Mouse (Mus musculus) hindbrain, postnatal 0 days (tissue): Measurements from ENCODE around the gene Tnks1bp1. TPM values are rescaled to one million over a fixed set of nuclear protein-coding genes. Genes with fewer than 3 reads are reported as not detected.
A peak's percentile ranks its signal among the peaks of the same experiment; 100 is the strongest.

ENCODE experiments used
- ATAC-seq: fragments of 200-750 bp; cut with Nextera tagmentation; 2 replicates; pipeline ENCODE4 v1.8.0; 2017; ENCODE audit warnings: mild to moderate bottlenecking, moderate TSS enrichment, moderate library complexity
- DNase-seq: peaks from one replicate; pipeline ENCODE4 v3.0.0-alpha.2; 2015; ENCODE audit warnings: low spot score
- H3K27ac ChIP-seq: fragments of 300-500 bp; sonication (generic); 2 replicates; pipeline ENCODE4 v1.5.1; 2014; ENCODE audit warnings: mild to moderate bottlenecking
- H3K27me3 ChIP-seq: fragments of 300-500 bp; sonication (generic); 2 replicates; pipeline ENCODE4 v1.6.1; 2014; ENCODE audit warnings: low read length, mixed read lengths; ENCODE audit not compliant: insufficient read depth
- H3K36me3 ChIP-seq: fragments of 300-500 bp; sonication (generic); 2 replicates; pipeline ENCODE4 v1.6.1; 2014; ENCODE audit warnings: low read length, mixed read lengths; ENCODE audit not compliant: insufficient read depth
- H3K4me1 ChIP-seq: fragments of 300-500 bp; sonication (generic); 2 replicates; pipeline ENCODE4 v1.6.1; 2014; ENCODE audit warnings: antibody characterized with exemption, low read length, mixed read lengths; ENCODE audit not compliant: insufficient read depth
- H3K4me2 ChIP-seq: fragments of 300-500 bp; sonication (generic); 2 replicates; pipeline ENCODE4 v1.6.1; 2014; ENCODE audit warnings: low read depth, mild to moderate bottlenecking, low read length, moderate library complexity, mixed read lengths
- H3K4me3 ChIP-seq: fragments of 300-500 bp; sonication (generic); 2 replicates; pipeline ENCODE4 v1.5.1; 2014; ENCODE audit warnings: low read length
- H3K9ac ChIP-seq: fragments of 300-500 bp; sonication (generic); replicated peaks from 2 replicates; pipeline ENCODE4 v1.6.1; 2014; ENCODE audit warnings: mild to moderate bottlenecking, low read length, moderate library complexity, mixed read lengths
- H3K9me3 ChIP-seq: fragments of 300-500 bp; sonication (generic); 2 replicates; pipeline ENCODE4 v1.6.1; 2016; ENCODE audit warnings: low read length, mixed read lengths
- CTCF ChIP-seq: IDR thresholded peaks from 2 replicates; pipeline ENCODE4 v1.5.1; 2016; ENCODE audit warnings: antibody characterized with exemption, control low read depth, low read depth
- WGBS: fragments of 180-500 bp; shearing (Covaris S2); extraction: QIAGEN DNeasy Blood & Tissue Kit; methylation state at CpG from one replicate; pipeline ENCODE4 v1.1.7; 2014; 5-methylcytosine and 5-hydroxymethylcytosine counted together
- polyA plus RNA-seq: library from polyadenylated mRNA; unstranded; fragments of >200 nt; fragmentation: Nextera tagmentation; extraction: Ambion mirVana; gene quantifications from 2 replicates; pipeline ENCODE4 v1.2.1, GENCODE M21; 2015
- total RNA-seq: library from RNA; depleted of rRNA; stranded (reverse); fragments of >200 nt; gene quantifications from 2 replicates; pipeline ENCODE4 v1.2.3, GENCODE M21; 2014

Gene Tnks1bp1
- total and polyA plus RNA-seq, 2 experiments from 2014 or later: 17.4 to 70.0 TPM

GRCm38 (mm10) chr2:85009212-85009611, 38.6 kb upstream of the Tnks1bp1 start:
- no peak for ATAC-seq
- Histone ChIP-seq H3K4me3 (no peak overlapping the region), H3K27me3 (no peaks in the 10 kb centered on the region), H3K9ac (no peak overlapping the region), H3K36me3 (no peaks in the 10 kb centered on the region), H3K27ac (no peak overlapping the region), H3K9me3 (no peaks in the 10 kb centered on the region), H3K4me1 (no peaks in the 10 kb centered on the region), H3K4me2 (no peak overlapping the region)
- no peak for TF ChIP-seq CTCF
- WGBS: 79% methylated on average over 2 of the region's 2 CpGs
- no peak for DNase-seq

GRCm38 (mm10) chr2:85011906-85012604, 35.8 kb upstream of the Tnks1bp1 start:
- Histone ChIP-seq H3K4me3 (no peak overlapping the region), H3K4me2 (no peak overlapping the region), H3K36me3 (no peaks in the 10 kb centered on the region), H3K27me3 (no peaks in the 10 kb centered on the region), H3K4me1 (no peaks in the 10 kb centered on the region), H3K27ac (no peak overlapping the region), H3K9me3 (no peaks in the 10 kb centered on the region), H3K9ac (no peak overlapping the region)
- WGBS: 56% methylated on average over 9 of the region's 9 CpGs
- ATAC-seq (no peak), DNase-seq (peak; percentile 11)
- TF ChIP-seq CTCF: no peak

GRCm38 (mm10) chr2:85012679-85013078, 35.1 kb upstream of the Tnks1bp1 start:
- H3K27ac ChIP-seq: no peak overlapping the region
- H3K4me3 ChIP-seq: no peak overlapping the region
- H3K4me2 ChIP-seq: no peak overlapping the region
- H3K9me3 ChIP-seq: no peaks in the 10 kb centered on the region
- DNase-seq: no peak
- H3K4me1 ChIP-seq: no peaks in the 10 kb centered on the region
- H3K27me3 ChIP-seq: no peaks in the 10 kb centered on the region
- no peak for TF ChIP-seq CTCF
- no peak for ATAC-seq
- H3K9ac ChIP-seq: no peak overlapping the region
- WGBS: 86% methylated on average over 14 of the region's 14 CpGs
- H3K36me3 ChIP-seq: no peaks in the 10 kb centered on the region

GRCm38 (mm10) chr2:85013826-85014587, 33.8 kb upstream of the Tnks1bp1 start:
- no peak overlapping the region for H3K4me3 ChIP-seq
- H3K9me3 ChIP-seq: no peaks in the 10 kb centered on the region
- no peak overlapping the region for H3K9ac ChIP-seq
- H3K4me1 ChIP-seq: no peaks in the 10 kb centered on the region
- DNase-seq (no peak), ATAC-seq (no peak)
- 83% methylated on average over 5 of the region's 5 CpGs for WGBS
- no peaks in the 10 kb centered on the region for H3K36me3 ChIP-seq
- H3K27me3 ChIP-seq: no peaks in the 10 kb centered on the region
- H3K27ac ChIP-seq: no peak overlapping the region
- TF ChIP-seq CTCF: no peak
- H3K4me2 ChIP-seq: no peak overlapping the region

GRCm38 (mm10) chr2:85014588-85014982, 33.2 kb upstream of the Tnks1bp1 start:
- no peaks in the 10 kb centered on the region for H3K4me1 ChIP-seq
- no peak overlapping the region for H3K9ac ChIP-seq
- H3K27me3 ChIP-seq: no peaks in the 10 kb centered on the region
- ATAC-seq (peak; percentile 35; the same call in 1 of the 2 replicates), DNase-seq (no peak)
- no peak overlapping the region for H3K4me2 ChIP-seq
- no peak for TF ChIP-seq CTCF
- H3K4me3 ChIP-seq: no peak overlapping the region
- 61% methylated on average over 3 of the region's 3 CpGs for WGBS
- no peaks in the 10 kb centered on the region for H3K9me3 ChIP-seq
- H3K36me3 ChIP-seq: no peaks in the 10 kb centered on the region
- no peak overlapping the region for H3K27ac ChIP-seq

- H3K9ac ChIP-seq: no peak overlapping the region
- no peak overlapping the region for H3K27ac ChIP-seq
- H3K36me3 ChIP-seq: no peaks in the 10 kb centered on the region
- H3K4me3 ChIP-seq: no peak overlapping the region
- ATAC-seq (no peak), DNase-seq (peak; percentile 52)
- H3K9me3 ChIP-seq: no peaks in the 10 kb centered on the region
- no peaks in the 10 kb centered on the region for H3K4me1 ChIP-seq
- WGBS: 35% methylated on average over 4 of the region's 4 CpGs
- H3K27me3 ChIP-seq: no peaks in the 10 kb centered on the region
- H3K4me2 ChIP-seq: no peak overlapping the region
- TF ChIP-seq CTCF: peak; percentile 79
Measured at GRCm38 (mm10) chr2:85022043-85022442, 25.8 kb upstream of the Tnks1bp1 start.

GRCm38 (mm10) chr2:85026178-85026577, 21.6 kb upstream of the Tnks1bp1 start:
- WGBS: 78% methylated on average over 3 of the region's 3 CpGs
- H3K4me1 ChIP-seq: no peaks in the 10 kb centered on the region
- TF ChIP-seq CTCF: no peak
- H3K4me3 ChIP-seq: no peak overlapping the region
- H3K4me2 ChIP-seq: no peak overlapping the region
- no peak overlapping the region for H3K9ac ChIP-seq
- DNase-seq (no peak), ATAC-seq (no peak)
- H3K27me3 ChIP-seq: no peaks in the 10 kb centered on the region
- no peaks in the 10 kb centered on the region for H3K9me3 ChIP-seq
- H3K36me3 ChIP-seq: no peaks in the 10 kb centered on the region
- H3K27ac ChIP-seq: no peak overlapping the region
